Mouse (Mus musculus): ENCODE measurements around the gene Etl4.

DNA sequence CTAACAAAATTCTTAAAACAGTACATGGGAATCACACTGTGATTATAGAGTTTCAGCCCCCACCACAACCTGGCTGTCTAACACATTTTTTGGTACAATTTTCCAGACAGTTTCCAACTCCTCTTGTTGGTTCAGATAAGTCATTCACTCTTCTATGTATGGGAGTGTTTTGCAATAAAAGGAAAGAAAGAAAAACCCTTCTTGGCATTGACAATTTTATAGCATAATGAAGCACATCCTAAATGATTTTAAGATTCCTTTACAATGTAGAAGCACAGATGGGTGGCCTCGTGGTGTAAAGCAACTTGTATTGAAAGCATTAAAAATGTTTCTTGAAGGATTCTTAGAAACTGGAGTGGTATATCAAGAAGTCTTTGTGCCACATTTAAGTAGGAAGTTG is 415.4 kb downstream of the Etl4 start:
- no peak for TF ChIP-seq POLR2A (IDR thresholded peaks at IDR 0.05; ENCODE audit: borderline replicate concordance, extremely low read depth, low read depth, low read length)
- no peak for TF ChIP-seq CTCF (IDR thresholded peaks at IDR 0.05; ENCODE audit: insufficient read depth, low read length)

All from lung, adult 2 months (tissue).